Mouse (Mus musculus): Measurements from ENCODE around the gene Lrriq4.
"Not testable (repeated sequence)": the region's sequence is repeated elsewhere in the genome, so short reads cannot be mapped to it uniquely, and the experiment has no call there.

The Lrriq4 gene

GRCm38 (mm10) chr3:30683190-30683589 is 38.9 kb downstream of the Lrriq4 start:
- no peak for DNase-seq (ENCODE audit: low read depth)

GRCm38 (mm10) chr3:30687216-30687615 is 42.9 kb downstream of the Lrriq4 start:
- no peak for DNase-seq (ENCODE audit: low read depth)

GRCm38 (mm10) chr3:30690976-30691375 is 46.7 kb downstream of the Lrriq4 start:
- no peak for DNase-seq (ENCODE audit: low read depth)

GRCm38 (mm10) chr3:30695661-30696060 is 51.4 kb downstream of the Lrriq4 start:
- no peak for DNase-seq (ENCODE audit: low read depth)

GRCm38 (mm10) chr3:30696346-30696745 is 52.0 kb downstream of the Lrriq4 start:
- DNase-seq (ENCODE audit: low read depth): no peak

- no peak for DNase-seq (ENCODE audit: low read depth)
These were observed 53.6 kb downstream of the Lrriq4 start for GRCm38 (mm10) chr3:30697891-30698290.

- not testable (repeated sequence) for DNase-seq (ENCODE audit: low read depth)
These were observed 55.6 kb downstream of the Lrriq4 start, which contains the start of gene Lrrc31 for GRCm38 (mm10) chr3:30699711-30700505. Gene Lrrc31 (minus strand): TSS chr3:30699843.

- DNase-seq (ENCODE audit: low read depth): no peak
These were observed 61.7 kb downstream of the Lrriq4 start for GRCm38 (mm10) chr3:30705977-30706376.

- DNase-seq (ENCODE audit: low read depth): no peak
These were observed 62.4 kb downstream of the Lrriq4 start for GRCm38 (mm10) chr3:30706614-30707276.

- no peak for DNase-seq (ENCODE audit: low read depth)
These were observed 65.9 kb downstream of the Lrriq4 start for GRCm38 (mm10) chr3:30710191-30710590.

- no peak for DNase-seq (ENCODE audit: low read depth)
These were observed 69.0 kb downstream of the Lrriq4 start for GRCm38 (mm10) chr3:30713334-30713733.

- DNase-seq (ENCODE audit: low read depth): no peak
These were observed 74.3 kb downstream of the Lrriq4 start for GRCm38 (mm10) chr3:30718649-30719048.
